Comparison of ENCODE assay signal across 32 mouse cellular contexts in genomic region chr5:143335089-143335460, GRCm38 (mm10). TPM values are rescaled to one million over a fixed set of nuclear protein-coding genes. Genes with fewer than 3 reads are reported as not detected.
DNase-seq lines count a peak whose midpoint lies in the region; ATAC-seq and TF ChIP-seq lines count a peak whose summit lies in the region.
"Had no signal": no experiment of that assay in that cellular context is flagged by ENCODE, and none has a peak within 500 bp of the region (broad histone marks: within the 10 kb centered on the region; RNA-seq: fewer than 3 reads in every experiment).

No protein-coding gene starts in this region.

- no peak overlapping the region for H3K9ac ChIP-seq in forebrain, embryonic 11.5 days (ENCODE audit: low read length)
- H3K9ac ChIP-seq: embryonic facial prominence, embryonic 12.5 days; embryonic facial prominence, embryonic 15.5 days; forebrain, embryonic 13.5 days; heart, embryonic 13.5 days; hindbrain, embryonic 15.5 days; intestine, embryonic 15.5 days had no signal

- 0 out of 2 replicates have a peak, but pooled peaks cover under 1% of the 10 kb centered on the region for H3K4me1 ChIP-seq in forebrain, embryonic 11.5 days (replicated peaks; ENCODE audit: control insufficient read depth, insufficient read depth, low read length)
- H3K4me1 ChIP-seq in forebrain, embryonic 10.5 days = peaks cover 6% of the 10 kb centered on the region
- H3K4me1 ChIP-seq in testis, adult 2 months (ENCODE audit: control insufficient read depth, insufficient read depth, low read length) = no peaks in the 10 kb centered on the region; the same call in none of the 2 replicates
- H3K4me1 ChIP-seq: embryonic facial prominence, embryonic 12.5 days had no signal

- peak; percentile 26; the same call in 1 of the 2 replicates for TF ChIP-seq POLR2A in testis, adult 2 months (IDR thresholded peaks at IDR 0.05; ENCODE audit: control insufficient read depth, low read depth, low read length)

- no peaks in the 10 kb centered on the region for H3K36me3 ChIP-seq in forebrain, embryonic 11.5 days (ENCODE audit: control insufficient read depth, insufficient read depth, low read length)
- H3K36me3 ChIP-seq in forebrain, embryonic 10.5 days (replicated peaks) = no peaks in the 10 kb centered on the region
- H3K36me3 ChIP-seq in testis, adult 2 months (ENCODE audit: control insufficient read depth, insufficient read depth, low read length) = no peaks in the 10 kb centered on the region
- H3K36me3 ChIP-seq: embryonic facial prominence, embryonic 12.5 days; embryonic facial prominence, embryonic 15.5 days; heart, embryonic 10.5 days; hindbrain, embryonic 15.5 days; intestine, embryonic 15.5 days had no signal

- peaks cover 2% of the 10 kb centered on the region; the same call in 1 of the 2 replicates for H3K27me3 ChIP-seq in forebrain, embryonic 11.5 days (ENCODE audit: control insufficient read depth, insufficient read depth, low read length)
- H3K27me3 ChIP-seq in forebrain, embryonic 10.5 days (ENCODE audit: poor library complexity, severe bottlenecking) = no peaks in the 10 kb centered on the region
- H3K27me3 ChIP-seq in testis, adult 2 months (ENCODE audit: control insufficient read depth, insufficient read depth, low read length) = no peaks in the 10 kb centered on the region
- H3K27me3 ChIP-seq: embryonic facial prominence, embryonic 12.5 days; embryonic facial prominence, embryonic 15.5 days; hindbrain, embryonic 15.5 days; intestine, embryonic 15.5 days had no signal

- no peak for ATAC-seq in forebrain, embryonic 11.5 days (replicated peaks; ENCODE audit: low FRiP score)
- peak; percentile 29 for ATAC-seq in megakaryocyte progenitor cell, adult 5-6 weeks (replicated peaks; ENCODE audit: poor library complexity)
- ATAC-seq: activated CD4-positive, CD25-positive, alpha-beta regulatory T cell, adult 4 months; forebrain, embryonic 13.5 days; forebrain, embryonic 16.5 days; intestine, embryonic 15.5 days; Patski had no signal

- H3K4me2 ChIP-seq in forebrain, embryonic 11.5 days (ENCODE audit: low read depth, low read length, severe bottlenecking) = no peak overlapping the region
- H3K4me2 ChIP-seq: embryonic facial prominence, embryonic 12.5 days; embryonic facial prominence, embryonic 15.5 days; forebrain, embryonic 13.5 days; heart, embryonic 13.5 days; hindbrain, embryonic 15.5 days; intestine, embryonic 15.5 days had no signal

- TF ChIP-seq CTCF in testis, adult 2 months (IDR thresholded peaks at IDR 0.05; ENCODE audit: control insufficient read depth, insufficient read depth, insufficient replicate concordance, low read depth, low read length) = no peak

- DNase-seq in forebrain, embryonic 11.5 days (ENCODE audit: low spot score) = peak; percentile 30
- no peak for DNase-seq in forebrain, embryonic 10.5 days (ENCODE audit: extremely low spot score, low spot score)
- no peak for DNase-seq in testis, postnatal 14 days (ENCODE audit: low spot score)
- peak; percentile 23 for DNase-seq in R1 (ENCODE audit: low read depth, low spot score)
- DNase-seq in cerebellum, adult 11 months = no peak
- no peak for DNase-seq in frontal cortex, postnatal 25 days (ENCODE audit: low spot score in 2 of 2)
- DNase-seq: adrenal gland, postnatal 36 days; cerebellum, adult 2 months; cerebellum, adult 9-11 months; cerebellum, postnatal 25 days; gastrocnemius, adult 2 months; gastrocnemius, postnatal 25 days; heart, adult 2 months; heart, postnatal 14 days; heart, postnatal 4 days; kidney, adult 11 months had no signal

- no peak overlapping the region for H3K27ac ChIP-seq in forebrain, embryonic 11.5 days (ENCODE audit: low read depth, low read length)
- H3K27ac ChIP-seq in forebrain, embryonic 10.5 days = no peak overlapping the region
- no peak overlapping the region for H3K27ac ChIP-seq in testis, adult 2 months (ENCODE audit: control insufficient read depth, insufficient read depth, low read depth, low read length)
- H3K27ac ChIP-seq: embryonic facial prominence, embryonic 12.5 days; embryonic facial prominence, embryonic 15.5 days; forebrain, embryonic 13.5 days; gastrocnemius, adult 2 months; heart, adult 2 months; heart, embryonic 10.5 days; heart, embryonic 13.5 days; hindbrain, embryonic 15.5 days; intestine, embryonic 15.5 days had no signal

- no peaks in the 10 kb centered on the region for H3K9me3 ChIP-seq in forebrain, embryonic 11.5 days (ENCODE audit: control insufficient read depth, low read length)
- no peaks in the 10 kb centered on the region for H3K9me3 ChIP-seq in forebrain, embryonic 10.5 days
- H3K9me3 ChIP-seq: embryonic facial prominence, embryonic 12.5 days; embryonic facial prominence, embryonic 15.5 days; forebrain, embryonic 13.5 days; heart, embryonic 10.5 days; heart, embryonic 13.5 days; hindbrain, embryonic 15.5 days; intestine, embryonic 15.5 days had no signal

- no peak overlapping the region for H3K4me3 ChIP-seq in forebrain, embryonic 11.5 days (ENCODE audit: low read depth, low read length)
- H3K4me3 ChIP-seq in forebrain, embryonic 10.5 days = no peak overlapping the region
- peak overlapping the region; percentile 41 for H3K4me3 ChIP-seq in testis, adult 2 months (ENCODE audit: control insufficient read depth, low read depth, low read length)
- H3K4me3 ChIP-seq: embryonic facial prominence, embryonic 12.5 days; embryonic facial prominence, embryonic 15.5 days; forebrain, embryonic 13.5 days; gastrocnemius, adult 2 months; heart, adult 2 months; heart, embryonic 10.5 days; heart, embryonic 13.5 days; hindbrain, embryonic 15.5 days; intestine, embryonic 15.5 days had no signal

- 86% methylated on average over 7 of the region's 7 CpGs for WGBS in forebrain, embryonic 11.5 days
- 82% methylated on average over 7 of the region's 7 CpGs for WGBS in forebrain, embryonic 10.5 days

RNA-seq across cellular contexts. Expression of gene Zdhhc4, which starts 6.0 kb away (rescaled TPM):
- 69.4 and 71.9 TPM in 2 replicates for polyA plus RNA-seq in forebrain, embryonic 11.5 days (2014; fragmentation: Nextera tagmentation; extraction: Ambion mirVana)
- 70.2 and 70.9 TPM in 2 replicates for polyA plus RNA-seq in forebrain, embryonic 10.5 days (2016; fragmentation: Nextera tagmentation; extraction: Ambion mirVana)
- 390 and 402 TPM in 2 replicates for polyA plus RNA-seq in testis, adult 2 months (2012; rRNA removed)
- 58.7 and 66.4 TPM in 2 replicates for total RNA-seq in megakaryocyte progenitor cell, adult 5-6 weeks (2015)
- 36.2 and 38.7 TPM in 2 replicates for total RNA-seq in megakaryocyte progenitor cell, adult 5-6 weeks (2017)

RNA-seq across cellular contexts. Expression of gene E130309D02Rik, which starts 19.9 kb away (rescaled TPM):
- polyA plus RNA-seq in forebrain, embryonic 11.5 days (2014; fragmentation: Nextera tagmentation; extraction: Ambion mirVana) = 65.8 and 75.0 TPM in 2 replicates
- 64.0 and 68.4 TPM in 2 replicates for polyA plus RNA-seq in forebrain, embryonic 10.5 days (2016; fragmentation: Nextera tagmentation; extraction: Ambion mirVana)
- 19.6 and 21.2 TPM in 2 replicates for polyA plus RNA-seq in testis, adult 2 months (2012; rRNA removed)
- total RNA-seq in megakaryocyte progenitor cell, adult 5-6 weeks (2015) = 40.4 and 41.5 TPM in 2 replicates
- total RNA-seq in megakaryocyte progenitor cell, adult 5-6 weeks (2017) = 23.7 and 23.8 TPM in 2 replicates

RNA-seq across cellular contexts. Expression of gene Grid2ip, which starts 22.1 kb away (rescaled TPM):
- polyA plus RNA-seq in forebrain, embryonic 11.5 days (2014; fragmentation: Nextera tagmentation; extraction: Ambion mirVana) = 0.31 and 0.64 TPM in 2 replicates
- 0.19 and 0.37 TPM in 2 replicates for polyA plus RNA-seq in forebrain, embryonic 10.5 days (2016; fragmentation: Nextera tagmentation; extraction: Ambion mirVana)
- polyA plus RNA-seq in testis, adult 2 months (2012; rRNA removed) = 0.05 TPM in 2 replicates
- not detected in 2 replicates for total RNA-seq in megakaryocyte progenitor cell, adult 5-6 weeks (2015)
- total RNA-seq in megakaryocyte progenitor cell, adult 5-6 weeks (2017) = not detected in 2 replicates
- total RNA-seq: common myeloid progenitor, adult 5-6 weeks; gastrocnemius, adult 2 months; gastrocnemius, postnatal 25 days; heart, adult 2 months had no signal
- polyA plus RNA-seq: activated CD4-positive, CD25-positive, alpha-beta regulatory T cell, adult 4 months; gonadal fat pad, adult 2 months; heart, adult 2 months; heart, embryonic 13.5 days had no signal

RNA-seq across cellular contexts. Expression of gene Zfp853, which starts 41.7 kb away (rescaled TPM):
- not detected in 2 replicates for polyA plus RNA-seq in forebrain, embryonic 11.5 days (2014; fragmentation: Nextera tagmentation; extraction: Ambion mirVana)
- polyA plus RNA-seq in forebrain, embryonic 10.5 days (2016; fragmentation: Nextera tagmentation; extraction: Ambion mirVana) = not detected in 2 replicates
- polyA plus RNA-seq in testis, adult 2 months (2012; rRNA removed) = 0.13 TPM in 1 of 2 replicates, not detected in the other
- total RNA-seq in megakaryocyte progenitor cell, adult 5-6 weeks (2015) = not detected in 2 replicates
- not detected in 2 replicates for total RNA-seq in megakaryocyte progenitor cell, adult 5-6 weeks (2017)
- total RNA-seq: common myeloid progenitor, adult 5-6 weeks had no signal
- polyA plus RNA-seq: activated CD4-positive, CD25-positive, alpha-beta regulatory T cell, adult 4 months; forebrain, embryonic 13.5 days; heart, embryonic 10.5 days; heart, embryonic 16.5 days; hindbrain, embryonic 11.5 days; Patski had no signal

Comparison
In these comparisons a context has a peak if more than half of its experiments do, and no peak if none do; other contexts are left out.
1. DNase-seq: peak in forebrain, embryonic 11.5 days (single experiment) and R1 (single experiment); none in forebrain, embryonic 10.5 days (single experiment), testis, postnatal 14 days (single experiment), cerebellum, adult 11 months (single experiment) and frontal cortex, postnatal 25 days (0 of 2).